Mouse (Mus musculus) monocyte, adult 5-6 weeks (primary cell): ENCODE results near the gene Mpp6. TPM values are rescaled to one million over a fixed set of nuclear protein-coding genes. Genes with fewer than 3 reads are reported as not detected.

Experiments used
- ATAC-seq: fragments of 153-309, 156-312 bp; replicated peaks from 2 replicates; pipeline ENCODE4 v1.8.0; 2017; ENCODE audit warnings: mild to moderate bottlenecking; ENCODE audit not compliant: low TSS enrichment, insufficient number of reproducible peaks, severe bottlenecking, poor library complexity, low FRiP score
- total RNA-seq: library from RNA; stranded (forward); fragments of 200-1000, 200-491, 200-594 nt; gene quantifications from 3 replicates; pipeline ENCODE4 v1.2.3, GENCODE M21; 2017

Gene Mpp6
- total RNA-seq, 1 experiment from 2014 or later = 74.6 TPM

DNA sequence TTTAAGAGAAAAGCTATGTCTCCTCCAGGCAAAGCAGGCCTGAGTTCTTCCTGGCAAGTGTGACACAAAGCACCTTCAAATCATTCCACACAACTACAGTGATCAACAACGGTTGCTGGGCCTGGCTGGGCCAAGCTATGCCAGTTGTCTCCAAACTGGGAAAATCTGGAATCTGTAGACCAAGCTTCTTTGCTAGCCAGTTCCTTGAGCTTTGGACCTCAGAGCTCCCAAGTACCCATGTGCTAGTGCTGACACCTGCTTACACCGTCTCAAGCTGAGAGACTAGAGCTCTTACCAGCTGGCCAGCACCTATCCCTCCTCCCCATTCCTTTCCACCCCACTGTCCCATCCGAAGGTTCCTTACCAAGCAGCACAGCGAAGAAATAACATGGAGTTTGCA lies 105.9 kb downstream of the Mpp6 start:
- ATAC-seq = no peak

DNA sequence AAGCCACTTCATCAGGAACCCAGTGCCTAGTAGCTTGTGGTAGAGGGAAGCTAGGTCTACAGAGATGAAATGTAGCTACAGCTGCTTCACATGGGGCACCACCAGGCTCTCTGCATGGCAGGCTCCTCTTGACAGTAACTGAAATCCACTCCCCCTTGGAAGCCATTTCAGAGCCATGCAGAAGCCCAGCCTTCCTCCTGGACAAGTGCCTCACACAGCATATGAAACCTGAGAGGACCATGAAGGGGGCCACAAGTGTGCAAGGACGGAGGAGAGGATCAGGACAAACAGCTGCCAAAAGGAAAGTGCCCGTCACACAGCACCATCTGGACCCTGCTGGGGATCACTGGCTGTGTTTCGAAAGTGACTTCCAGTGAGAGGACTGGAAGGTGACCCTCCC lies 108.6 kb downstream of the Mpp6 start:
- no peak for ATAC-seq

DNA sequence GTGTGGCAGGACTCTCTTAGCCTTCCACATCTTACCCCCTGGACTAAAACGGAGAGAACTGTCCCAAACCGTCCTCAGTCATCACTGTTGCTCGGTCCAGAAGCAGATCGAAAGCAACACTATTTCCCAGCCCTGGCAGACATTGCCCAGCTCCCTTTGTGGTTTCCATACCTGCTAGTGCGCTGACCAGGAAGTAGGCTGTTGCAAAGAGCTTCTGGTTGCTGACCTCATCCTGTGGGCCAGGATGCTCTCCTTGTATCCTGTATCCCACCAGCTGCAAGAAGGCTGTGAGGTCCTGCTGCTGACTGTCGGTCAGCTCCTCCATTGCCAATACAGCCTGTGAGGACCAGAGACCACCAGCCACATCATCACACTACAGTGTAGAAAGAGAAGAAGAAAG lies 109.0 kb downstream of the Mpp6 start:
- ATAC-seq = no peak

DNA sequence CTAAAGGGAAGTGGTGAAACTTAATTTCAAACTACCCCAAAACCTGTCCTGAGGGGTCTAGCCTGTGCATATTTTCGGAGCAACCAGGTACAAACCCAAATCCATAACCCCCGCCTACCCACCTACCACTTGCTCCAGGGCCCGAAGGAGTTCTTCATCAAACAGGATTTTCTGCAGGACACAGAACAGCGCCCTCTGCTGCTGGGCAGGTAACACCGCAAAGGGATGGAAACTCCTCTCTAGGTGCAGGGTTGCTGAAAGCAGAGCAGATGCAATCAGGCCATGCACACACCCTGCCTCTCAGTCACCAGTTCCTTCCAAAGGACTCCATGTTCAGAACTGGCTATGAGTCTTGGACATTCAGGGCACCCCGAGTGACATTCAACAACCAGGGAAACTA lies 110.8 kb downstream of the Mpp6 start:
- 0 out of 2 replicates have a peak, but pooled peaks have one; percentile 30 for ATAC-seq

DNA sequence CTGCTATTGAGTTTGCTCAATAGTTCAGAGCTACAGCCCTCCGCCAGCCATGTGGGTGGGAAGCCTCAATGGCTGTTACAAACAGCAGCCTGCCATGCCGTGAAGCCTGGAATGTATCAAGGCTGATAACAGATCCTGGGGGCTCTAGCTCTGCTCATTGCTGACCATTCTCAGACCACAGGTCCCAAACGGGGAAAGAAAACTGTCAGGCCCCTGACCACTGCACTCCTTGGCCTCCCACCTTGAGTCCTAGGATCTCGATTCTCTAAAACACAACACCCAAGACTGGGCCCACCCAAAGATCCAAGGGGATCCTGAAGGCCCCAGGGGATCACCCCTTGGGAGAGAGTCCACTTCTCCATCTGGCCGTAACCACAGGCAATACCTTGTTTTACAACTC lies 112.3 kb downstream of the Mpp6 start:
- no peak for ATAC-seq

DNA sequence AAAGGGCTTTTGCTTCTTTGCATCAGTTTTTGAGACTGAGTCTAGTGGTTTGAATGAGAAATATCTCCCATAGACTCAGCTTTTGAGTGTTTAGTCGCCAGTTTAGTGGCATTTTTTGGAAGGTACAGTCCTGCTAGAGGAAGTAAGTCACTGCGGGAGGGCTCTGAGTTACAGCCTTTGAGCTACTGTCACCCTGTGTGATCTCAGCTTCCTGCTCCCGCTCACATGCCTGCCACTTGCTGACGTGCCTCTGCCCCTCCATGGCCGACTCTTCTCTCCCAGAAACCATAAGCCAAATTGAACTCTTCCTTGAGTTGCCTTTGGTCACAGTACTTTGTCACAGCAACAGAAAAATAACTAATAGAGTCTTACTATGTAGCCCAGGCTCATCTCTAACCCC lies 112.9 kb downstream of the Mpp6 start:
- ATAC-seq = no peak

DNA sequence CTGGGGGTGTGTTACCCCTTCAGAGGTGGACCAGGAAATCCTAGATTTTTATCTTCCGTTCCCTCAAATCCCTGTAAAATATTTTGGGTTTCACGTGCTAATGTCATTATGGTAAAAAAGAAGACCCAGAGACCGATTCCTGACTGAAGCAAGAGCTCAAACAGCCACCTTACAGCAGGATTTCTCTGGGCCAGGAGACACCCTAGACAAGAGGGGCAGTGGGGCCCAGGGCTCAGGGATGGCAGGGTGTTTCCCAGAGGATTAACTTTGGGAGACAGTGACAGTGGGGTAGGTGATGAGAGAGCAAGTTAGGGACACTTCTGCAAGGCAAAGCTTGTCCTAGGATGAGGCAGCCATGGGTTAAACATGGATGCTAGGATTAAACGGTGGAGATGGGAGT lies 113.6 kb downstream of the Mpp6 start:
- no peak for ATAC-seq

DNA sequence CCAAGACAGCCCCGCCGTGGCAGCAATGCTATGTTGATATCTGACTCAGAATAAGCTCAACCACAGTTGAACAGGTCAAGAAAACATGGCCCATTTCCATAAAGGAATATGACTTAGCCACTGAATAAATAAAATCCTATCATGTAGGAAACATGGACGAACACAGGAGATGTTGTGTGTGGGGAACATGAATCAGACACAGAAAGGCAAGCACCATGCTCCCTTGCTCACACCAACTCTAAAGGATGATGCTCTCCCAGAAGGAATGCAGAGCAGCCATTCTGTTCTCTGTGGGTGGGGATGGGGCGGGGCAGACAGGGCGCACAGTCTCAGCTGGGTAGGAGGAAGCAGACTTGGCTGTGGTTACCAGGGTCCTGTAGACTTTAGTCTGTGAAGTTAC lies 115.2 kb downstream of the Mpp6 start:
- ATAC-seq = no peak

DNA sequence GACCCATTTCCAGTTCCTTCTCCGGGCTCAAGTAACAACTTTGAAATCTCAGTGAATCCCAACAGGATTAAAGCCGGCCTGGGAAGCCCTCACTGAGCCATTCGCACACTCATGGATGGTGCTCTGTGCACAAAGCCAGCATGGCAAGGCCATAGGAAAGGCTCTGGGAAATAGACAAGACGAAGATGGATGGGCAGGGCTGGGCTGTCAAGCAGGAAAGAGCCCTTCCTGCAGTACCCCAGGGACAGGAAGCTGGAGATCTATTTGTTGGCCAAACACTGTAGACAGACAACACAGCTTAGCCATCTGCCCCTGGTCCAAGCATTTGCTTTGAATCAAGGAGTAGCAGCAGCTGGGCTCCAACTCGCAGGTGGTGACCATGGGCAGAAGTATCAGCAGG lies 118.1 kb downstream of the Mpp6 start:
- no peak for ATAC-seq

DNA sequence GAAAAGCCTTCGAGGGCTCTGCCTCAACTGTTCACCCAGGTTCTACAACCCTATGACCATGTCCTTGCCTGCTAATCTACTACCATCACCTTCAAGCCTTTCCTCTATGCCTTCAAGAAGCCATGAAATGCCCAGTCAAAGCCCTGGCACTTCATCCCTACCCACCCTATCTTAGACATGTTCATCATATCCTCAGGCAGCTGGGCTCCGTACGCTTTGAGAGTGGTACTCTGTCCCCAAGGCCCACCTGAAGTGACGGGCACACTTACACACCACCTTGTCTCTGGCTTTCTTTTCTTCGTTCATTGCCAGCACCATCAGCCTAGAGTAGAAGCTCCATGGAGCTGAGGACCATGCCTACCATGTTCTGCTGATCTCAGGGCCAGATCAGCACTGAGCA lies 121.2 kb downstream of the Mpp6 start:
- no peak for ATAC-seq

DNA sequence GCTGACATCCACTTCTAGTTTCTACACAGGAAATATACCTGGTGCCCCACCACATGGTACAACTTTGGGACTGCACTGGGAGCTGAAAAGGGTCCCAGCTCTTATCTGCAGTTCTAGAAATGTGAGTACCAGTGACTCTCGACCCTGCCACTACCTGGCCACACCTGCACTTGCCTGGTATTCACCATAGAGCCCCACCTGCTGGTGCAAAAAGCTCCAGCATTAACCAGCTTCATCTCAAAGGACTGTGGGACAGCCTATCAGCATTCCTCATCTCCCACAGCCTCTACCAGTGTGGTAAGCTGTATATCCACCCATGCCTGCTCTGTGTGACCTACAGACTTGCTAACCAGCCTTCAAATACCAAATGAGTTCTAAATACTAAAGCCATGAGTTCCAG lies 122.9 kb downstream of the Mpp6 start:
- ATAC-seq = no peak

DNA sequence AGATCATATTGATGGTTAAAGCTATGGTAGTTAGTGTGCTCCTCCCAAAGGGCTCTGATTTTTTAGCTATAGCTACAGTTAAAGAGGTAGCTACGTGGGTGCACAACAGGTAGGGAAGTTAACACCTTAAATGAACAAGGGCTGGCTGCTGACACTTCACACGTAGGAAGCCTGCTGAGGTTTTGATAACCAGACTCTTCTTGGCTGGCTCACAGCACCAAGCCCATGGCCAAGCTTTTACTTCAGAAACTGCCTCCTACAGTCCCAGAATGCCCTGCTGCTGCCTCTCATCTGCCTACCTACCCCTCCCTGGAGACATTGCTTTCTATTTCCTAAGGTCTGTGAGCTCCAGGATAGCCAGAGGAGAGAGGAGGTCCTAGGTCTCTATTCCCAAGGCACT lies 127.9 kb downstream of the Mpp6 start:
- ATAC-seq = no peak

DNA sequence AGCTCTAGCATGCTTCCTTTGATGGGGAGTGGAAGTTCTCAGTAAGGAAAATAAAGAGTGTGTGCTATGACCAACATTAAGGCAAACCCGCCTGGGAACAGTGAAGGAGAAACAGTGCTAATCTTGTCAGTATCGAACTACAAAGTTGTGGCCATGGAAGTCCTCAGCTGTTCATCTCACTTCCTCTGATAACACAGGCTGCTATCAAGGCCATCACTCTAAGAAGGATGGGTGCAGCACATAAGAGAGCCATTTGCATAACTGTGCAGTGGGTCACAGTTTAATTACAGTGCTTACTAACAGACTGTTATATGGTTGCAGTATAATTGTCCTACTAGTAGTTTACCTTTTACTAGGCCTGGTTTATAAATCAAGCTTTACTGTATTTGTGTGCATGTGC lies 129.9 kb downstream of the Mpp6 start:
- no peak for ATAC-seq

DNA sequence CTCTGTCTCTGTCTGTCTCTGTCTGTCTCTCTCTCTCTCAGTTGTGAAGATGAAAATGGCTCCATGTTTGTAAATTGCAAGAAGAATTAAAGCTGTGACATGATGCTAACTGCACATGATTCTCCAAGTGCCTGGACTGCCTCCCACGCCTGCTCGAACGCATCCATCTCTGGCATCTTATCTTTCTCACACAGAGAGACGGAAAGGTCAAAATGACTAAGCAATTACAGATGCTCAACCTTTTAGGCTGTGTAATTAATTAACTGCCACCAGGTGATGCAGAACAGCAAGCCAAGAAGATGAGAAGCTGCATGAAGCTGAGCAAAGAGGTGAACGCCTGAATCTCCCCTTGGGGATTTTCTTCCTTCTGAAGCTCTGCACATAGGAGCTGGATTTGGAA lies 130.4 kb downstream of the Mpp6 start:
- ATAC-seq = no peak

DNA sequence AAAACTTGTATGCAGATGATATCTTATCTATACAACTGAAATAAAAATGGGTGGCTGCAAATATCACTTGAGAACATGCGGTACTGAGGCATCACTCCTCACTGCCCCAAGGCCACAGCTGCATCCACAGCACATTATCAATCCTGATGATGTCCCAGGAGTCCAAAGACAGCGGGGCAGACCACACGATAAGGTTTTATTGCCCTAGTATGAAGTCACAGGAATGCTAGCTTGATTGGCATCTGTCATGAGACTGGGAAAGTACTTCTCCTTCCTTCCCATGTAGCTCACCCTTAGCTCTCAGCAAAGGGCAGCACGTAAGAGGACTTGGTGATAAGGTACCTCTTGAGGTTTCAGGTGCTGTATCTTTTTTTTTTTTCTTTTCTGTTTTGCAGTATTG lies 134.1 kb downstream of the Mpp6 start:
- no peak for ATAC-seq

DNA sequence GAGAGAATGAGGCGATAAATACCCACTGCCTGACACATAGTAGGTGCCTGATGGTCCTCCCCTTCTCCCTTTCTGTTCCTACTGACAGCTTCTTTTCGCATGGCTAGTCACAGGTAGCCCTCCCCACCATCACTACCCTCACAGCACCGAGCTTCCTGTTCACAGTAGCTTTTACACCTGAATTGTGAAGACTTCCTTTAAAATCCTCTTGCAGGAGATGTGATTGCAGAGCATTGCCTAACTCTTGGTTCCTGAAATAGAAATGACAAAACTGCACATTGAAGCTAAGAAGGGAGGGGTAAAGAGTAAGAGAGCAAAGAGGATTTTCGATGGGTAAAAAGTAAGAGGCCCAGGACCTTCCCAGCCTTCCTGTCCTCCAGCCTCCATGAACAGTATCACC lies 134.9 kb downstream of the Mpp6 start:
- peak; percentile 55; the same call in 1 of the 2 replicates for ATAC-seq

DNA sequence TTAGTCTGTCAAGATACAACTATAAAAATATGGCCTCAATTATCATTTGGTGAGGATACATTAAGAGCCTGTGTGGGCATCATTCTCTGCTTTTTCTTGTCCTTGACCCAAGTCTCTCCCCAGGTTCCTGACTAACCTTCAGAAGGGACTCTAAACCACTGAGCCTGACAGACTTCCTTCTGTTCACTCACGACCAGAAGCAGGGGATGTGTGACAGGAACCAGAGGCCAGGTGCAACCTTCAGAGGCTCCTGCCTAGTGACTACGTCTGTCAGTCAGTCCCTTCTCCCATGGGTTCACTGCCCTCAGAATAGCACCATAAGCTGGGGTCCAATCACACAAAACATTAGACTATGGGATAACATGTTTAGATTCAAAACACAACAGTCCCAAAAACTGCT lies 137.3 kb downstream of the Mpp6 start:
- ATAC-seq = no peak

DNA sequence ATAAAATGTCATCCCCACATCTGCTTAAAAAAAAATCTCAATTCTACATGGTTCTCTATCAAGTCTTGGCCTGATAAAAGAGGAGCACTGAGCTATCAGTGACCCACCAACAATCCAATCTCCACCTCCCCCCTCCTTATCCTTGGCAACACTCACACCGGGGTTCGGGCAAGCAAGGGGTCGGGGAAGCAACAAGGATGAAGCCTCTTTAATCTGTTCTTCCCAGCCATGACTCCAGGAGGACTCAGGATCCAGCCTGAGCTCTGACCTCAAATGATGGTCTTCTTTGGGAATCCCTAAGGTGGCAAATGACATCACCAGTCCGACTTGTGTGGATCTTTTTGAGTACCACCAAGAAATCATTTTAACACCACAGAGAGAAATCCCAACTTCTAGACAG lies 137.8 kb downstream of the Mpp6 start:
- no peak for ATAC-seq
